Mouse (Mus musculus) bone marrow, adult 2 months (tissue): ENCODE data around the gene Pcnx2.

ENCODE experiments used
- CTCF ChIP-seq: fragments of 200-500 bp; IDR thresholded peaks from 2 replicates; pipeline ENCODE4 v1.5.1; 2011; ENCODE audit warnings: low read length, control low read depth; ENCODE audit not compliant: control insufficient read depth, insufficient read depth
- POLR2A ChIP-seq: fragments of 200-500 bp; IDR thresholded peaks from 2 replicates; pipeline ENCODE4 v1.6.1; 2011; ENCODE audit warnings: low read depth, mild to moderate bottlenecking, control low read depth, low read length, borderline replicate concordance; ENCODE audit not compliant: control insufficient read depth

GRCm38 (mm10) chr8:125759022-125759421 is 139.1 kb downstream of the Pcnx2 start:
- peak; percentile 66 for TF ChIP-seq CTCF
- TF ChIP-seq POLR2A = no peak
